Mouse (Mus musculus) ES-E14 (cell line): ENCODE measurements around the gene Tmem196. TPM values are rescaled to one million over a fixed set of nuclear protein-coding genes. Genes with fewer than 3 reads are reported as not detected.
"Not testable (repeated sequence)": the region's sequence is repeated elsewhere in the genome, so short reads cannot be mapped to it uniquely, and the experiment has no call there.

Experiments used
- DNase-seq: peaks from one replicate; pipeline ENCODE4 v3.0.0-alpha.2; 2013; ENCODE audit warnings: low read depth, low spot score
- H3K27ac ChIP-seq: 2 replicates; pipeline ENCODE4 v1.5.1; 2012; ENCODE audit warnings: low read depth, mild to moderate bottlenecking, low read length, moderate library complexity, mixed read lengths; ENCODE audit not compliant: poor library complexity, insufficient read depth, severe bottlenecking
- H3K36me3 ChIP-seq: 2 replicates; pipeline ENCODE4 v1.6.1; 2012; ENCODE audit warnings: mild to moderate bottlenecking, low read length, moderate library complexity, mixed read lengths; ENCODE audit not compliant: control insufficient read depth, poor library complexity, insufficient read depth, severe bottlenecking
- H3K4me1 ChIP-seq, 2 experiments: fragments of 150-350 bp in 1 of 2; sonication (generic) in 1 of 2; 2 replicates each; pipeline ENCODE4 v1.6.1; 2012; ENCODE audit warnings: low read length in 2 of 2, mild to moderate bottlenecking in 1 of 2, mixed read lengths in 1 of 2; ENCODE audit not compliant: control insufficient read depth in 2 of 2, insufficient read depth in 2 of 2, poor library complexity in 1 of 2
- H3K4me3 ChIP-seq, 2 experiments: fragments of 150-350 bp in 1 of 2; sonication (generic) in 1 of 2; 2 replicates each; pipeline ENCODE4 v1.5.1; 2012; ENCODE audit warnings: low read length in 2 of 2, low read depth in 1 of 2, mild to moderate bottlenecking in 1 of 2, mixed read lengths in 1 of 2; ENCODE audit not compliant: insufficient read depth in 1 of 2, poor library complexity in 1 of 2, severe bottlenecking in 1 of 2
- H3K9ac ChIP-seq: 2 replicates; pipeline ENCODE4 v1.6.1; 2012; ENCODE audit warnings: low read depth, mild to moderate bottlenecking, low read length, mixed read lengths; ENCODE audit not compliant: poor library complexity, insufficient read depth, severe bottlenecking
- H3K9me3 ChIP-seq: fragments of 150-350 bp; sonication (generic); 2 replicates; pipeline ENCODE4 v1.6.1; 2012; ENCODE audit warnings: low read depth, mild to moderate bottlenecking, low read length; ENCODE audit not compliant: control insufficient read depth, insufficient read depth
- CHD2 ChIP-seq: IDR thresholded peaks from 2 replicates; pipeline ENCODE4 v1.6.1; 2014; ENCODE audit warnings: mild to moderate bottlenecking, low read depth, low read length, inconsistent platforms
- HCFC1 ChIP-seq: IDR thresholded peaks from 2 replicates; pipeline ENCODE4 v1.6.1; 2012; ENCODE audit warnings: low read length, inconsistent platforms, borderline replicate concordance; ENCODE audit not compliant: insufficient read depth
- MAFK ChIP-seq: IDR thresholded peaks from 2 replicates; pipeline ENCODE4 v1.6.1; 2014; ENCODE audit warnings: mild to moderate bottlenecking, low read depth, low read length, inconsistent platforms; ENCODE audit not compliant: insufficient read depth
- ZC3H11A ChIP-seq: IDR thresholded peaks from 2 replicates; pipeline ENCODE4 v1.6.1; 2012; ENCODE audit warnings: low read depth, mild to moderate bottlenecking, inconsistent platforms, low read length, borderline replicate concordance
- ZNF384 ChIP-seq: IDR thresholded peaks from 2 replicates; pipeline ENCODE4 v1.6.1; 2012; ENCODE audit warnings: low read depth, low read length, inconsistent platforms
- in situ Hi-C, 2 experiments: fragments of 600-800 bp; cut with MboI; formaldehyde crosslinking; loops; one replicate each; pipeline ENCODE4 v1.15.1; 2025; ENCODE audit warnings: low sequenced_read_pairs in 2 of 2, inconsistent platforms in 1 of 2; ENCODE audit not compliant: unreplicated experiment in 2 of 2
- total RNA-seq: library from RNA; depleted of rRNA; stranded (reverse); fragments of 300-350 nt; gene quantifications from 2 replicates; pipeline ENCODE4 v1.2.3, GENCODE M21; 2012

The Tmem196 gene
- total RNA-seq, 1 experiment = not detected

GRCm38 (mm10) chr12:120015201-120015600, 69.6 kb downstream of the Tmem196 start:
- Histone ChIP-seq H3K27ac (no peak overlapping the region), H3K9me3 (no peaks in the 10 kb centered on the region), H3K4me1 (no peaks in the 10 kb centered on the region), H3K36me3 (no peaks in the 10 kb centered on the region), H3K9ac (no peak overlapping the region), H3K4me3 (no peak overlapping the region)
- in situ Hi-C loops = no loop called here
- TF ChIP-seq HCFC1 = no peak
- TF ChIP-seq ZNF384 = no peak
- TF ChIP-seq ZC3H11A = no peak
- no peak for TF ChIP-seq MAFK
- no peak for TF ChIP-seq CHD2
- no peak for DNase-seq

GRCm38 (mm10) chr12:120028089-120028959, 82.7 kb downstream of the Tmem196 start:
- H3K9me3 ChIP-seq, H3K4me1 ChIP-seq, DNase-seq, in situ Hi-C loops, H3K9ac ChIP-seq, H3K36me3 ChIP-seq, H3K27ac ChIP-seq, H3K4me3 ChIP-seq: not testable (repeated sequence)
